Mouse (Mus musculus) CD4-positive helper T cell, adult 2 months (primary cell): ENCODE results near the gene Tmc2.

Experiments
- DNase-seq: peaks from one replicate; pipeline ENCODE4 v3.0.0-alpha.2; 2012; ENCODE audit warnings: low read depth, missing footprints, low spot score

The Tmc2 gene

DNA sequence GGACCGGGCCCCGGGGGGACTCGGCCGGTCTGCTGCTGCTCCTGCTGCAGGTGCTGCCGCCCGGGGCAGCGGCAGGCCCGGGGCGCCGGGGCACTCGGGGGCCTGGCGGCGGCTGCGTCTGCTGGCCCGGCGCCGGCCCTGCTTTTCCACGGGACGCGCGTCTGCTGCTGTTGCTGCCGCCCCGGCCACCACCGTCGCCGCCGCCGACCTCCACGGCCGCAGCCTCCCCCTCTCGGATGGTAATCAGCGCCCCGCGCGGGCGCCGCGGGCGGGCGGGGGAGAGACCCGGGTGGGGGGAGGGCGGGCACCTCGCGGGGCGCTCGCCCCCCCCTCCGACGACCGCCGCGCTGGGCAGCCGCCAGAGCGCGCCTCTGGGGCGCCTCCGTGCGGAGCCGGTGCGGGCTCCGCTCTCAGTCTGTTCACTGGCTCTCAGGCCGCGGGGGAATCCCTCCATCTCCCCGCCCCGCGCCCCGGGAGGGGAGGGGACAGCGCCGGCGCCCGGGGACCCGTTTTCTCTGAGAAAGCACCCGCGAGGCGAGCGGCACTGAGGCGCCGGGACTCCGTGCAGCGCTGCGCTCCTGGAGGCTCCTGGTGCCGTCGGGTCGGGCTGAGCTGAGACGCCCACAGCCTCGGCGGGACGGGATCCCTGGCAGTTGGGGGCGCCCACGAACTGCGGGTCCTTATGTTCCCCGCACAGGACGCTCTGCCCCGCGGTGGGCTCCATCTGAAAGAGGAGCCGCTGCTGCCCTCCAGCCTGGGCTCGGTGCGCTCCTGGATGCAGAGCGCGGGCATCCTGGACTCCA, 100.5 kb downstream of the Tmc2 start:
- DNase-seq = peak; percentile 46

DNA sequence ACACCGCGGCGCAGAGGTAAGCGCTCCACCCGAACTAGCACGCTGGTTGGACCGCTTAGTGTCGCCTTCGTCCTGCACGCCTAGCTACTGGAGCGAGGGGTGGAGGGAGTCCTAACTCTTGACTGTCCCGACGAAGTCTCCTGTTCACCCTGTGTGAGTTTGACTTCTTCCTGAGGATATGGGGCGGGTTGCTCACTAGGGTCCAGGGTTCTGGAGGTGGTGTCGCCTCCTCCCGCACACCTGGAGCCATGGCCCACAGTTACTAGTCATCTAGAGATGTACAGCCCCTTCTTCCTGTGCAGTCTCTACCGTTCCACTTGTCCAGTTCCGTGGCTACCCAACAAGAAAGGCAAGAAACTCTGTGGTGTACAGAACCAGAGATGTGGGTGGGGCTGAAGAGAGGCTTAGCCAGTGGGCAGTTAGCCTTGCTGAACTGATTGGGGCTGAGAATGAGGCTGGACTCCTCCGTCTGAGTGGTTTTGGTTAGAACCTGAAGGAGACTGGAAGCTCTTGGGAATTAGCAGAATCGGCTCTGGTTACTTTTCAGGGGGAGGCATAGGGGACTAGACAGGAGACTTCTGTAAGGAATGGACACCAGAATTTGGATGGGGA, 101.2 kb downstream of the Tmc2 start:
- no peak for DNase-seq

DNA sequence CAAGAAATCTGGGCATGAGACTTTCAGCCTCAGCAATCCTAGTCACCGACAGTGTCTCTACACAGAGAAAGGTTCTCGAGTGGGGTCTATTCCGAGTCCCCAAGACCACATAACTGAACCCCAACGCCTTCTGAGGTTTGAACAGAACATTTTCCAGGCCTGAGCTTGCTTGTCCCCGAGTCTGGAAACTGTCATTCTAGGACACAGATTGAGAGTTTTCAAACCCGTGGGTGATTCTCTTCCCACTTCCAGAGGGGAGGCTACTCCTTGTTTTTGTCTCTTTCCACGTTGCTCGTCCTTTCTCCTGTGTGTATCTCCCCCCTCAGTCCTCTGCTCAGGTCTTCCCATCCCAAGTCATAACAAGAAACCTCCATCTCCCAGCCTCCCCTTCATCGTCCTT, 102.6 kb downstream of the Tmc2 start:
- no peak for DNase-seq

DNA sequence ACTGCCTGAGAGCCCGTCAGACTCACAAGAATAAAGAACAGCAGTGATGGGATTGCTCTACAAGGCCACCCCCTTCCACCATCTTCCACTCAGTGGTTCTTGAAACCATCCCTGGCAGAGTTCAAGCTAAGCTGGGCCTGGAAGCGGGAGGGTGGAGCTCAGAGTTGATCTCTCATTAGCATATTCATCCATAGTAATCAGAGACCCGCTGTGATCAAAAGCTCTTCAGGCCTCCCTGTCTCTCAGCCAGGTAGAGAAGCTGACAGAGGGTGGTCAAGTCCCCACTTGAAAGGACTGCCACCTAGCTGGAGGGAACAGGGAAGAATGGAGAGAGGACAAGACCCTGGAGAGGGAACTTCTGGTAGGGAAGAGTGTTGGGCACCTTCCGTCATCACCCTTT, 108.0 kb downstream of the Tmc2 start:
- DNase-seq = no peak
